ENCODE assay signal across 8 mouse cellular contexts in genomic region chr6:122304355-122304754, GRCm38 (mm10). TPM values are rescaled to one million over a fixed set of nuclear protein-coding genes. Genes with fewer than 3 reads are reported as not detected.
DNase-seq lines count a peak whose midpoint lies in the region; ATAC-seq and TF ChIP-seq lines count a peak whose summit lies in the region.

No protein-coding gene starts in this region.

- 33% methylated on average over 6 of the region's 6 CpGs for WGBS in kidney, embryonic 15.5 days
- WGBS in bone marrow, adult 2 months, result 37% methylated on average over 6 of the region's 6 CpGs
- WGBS in kidney, postnatal 0 days, result 37% methylated on average over 6 of the region's 6 CpGs
- WGBS in liver, embryonic 11.5 days, result 36% methylated on average over 6 of the region's 6 CpGs

- H3K4me1 ChIP-seq in kidney, embryonic 15.5 days, result no peaks in the 10 kb centered on the region
- no peaks in the 10 kb centered on the region for H3K4me1 ChIP-seq in bone marrow, adult 2 months (ENCODE audit: control insufficient read depth, insufficient read depth, low read length)
- H3K4me1 ChIP-seq in kidney, postnatal 0 days (replicated peaks; ENCODE audit: insufficient read depth, low read length), result no peaks in the 10 kb centered on the region
- H3K4me1 ChIP-seq in liver, embryonic 11.5 days (replicated peaks; ENCODE audit: control insufficient read depth, insufficient read depth, low read length), result peaks cover 4% of the 10 kb centered on the region; the same call in 1 of the 2 replicates

- no peak for ATAC-seq in kidney, embryonic 15.5 days (replicated peaks; ENCODE audit: low FRiP score)
- ATAC-seq in kidney, postnatal 0 days (replicated peaks; ENCODE audit: low FRiP score, low read depth), result no peak
- ATAC-seq in liver, embryonic 11.5 days (replicated peaks; ENCODE audit: low FRiP score), result no peak

- TF ChIP-seq CTCF in bone marrow, adult 2 months (IDR thresholded peaks at IDR 0.05; ENCODE audit: control insufficient read depth, insufficient read depth, low read length), result peak; percentile 75
- TF ChIP-seq CTCF in kidney, postnatal 0 days (IDR thresholded peaks at IDR 0.05; ENCODE audit: low read depth), result peak; percentile 87

- TF ChIP-seq POLR2A in bone marrow, adult 2 months (IDR thresholded peaks at IDR 0.05; ENCODE audit: borderline replicate concordance, control insufficient read depth, low read depth, low read length), result no peak

- no peak overlapping the region for H3K4me2 ChIP-seq in kidney, embryonic 15.5 days
- H3K4me2 ChIP-seq in kidney, postnatal 0 days (ENCODE audit: low read length), result no peak overlapping the region
- no peak overlapping the region for H3K4me2 ChIP-seq in liver, embryonic 11.5 days

- no peaks in the 10 kb centered on the region for H3K36me3 ChIP-seq in kidney, embryonic 15.5 days
- no peaks in the 10 kb centered on the region for H3K36me3 ChIP-seq in kidney, postnatal 0 days (ENCODE audit: insufficient read depth, low read length)
- no peaks in the 10 kb centered on the region for H3K36me3 ChIP-seq in liver, embryonic 11.5 days (ENCODE audit: control insufficient read depth, insufficient read depth, low read length)

- no peak overlapping the region for H3K27ac ChIP-seq in kidney, embryonic 15.5 days
- no peak overlapping the region for H3K27ac ChIP-seq in bone marrow, adult 2 months (ENCODE audit: control insufficient read depth, insufficient read depth, low read depth, low read length, poor library complexity)
- no peak overlapping the region for H3K27ac ChIP-seq in kidney, postnatal 0 days
- H3K27ac ChIP-seq in liver, embryonic 11.5 days (ENCODE audit: low read depth, low read length), result no peak overlapping the region

- H3K9me3 ChIP-seq in kidney, embryonic 15.5 days (replicated peaks), result no peaks in the 10 kb centered on the region
- H3K9me3 ChIP-seq in kidney, postnatal 0 days (replicated peaks; ENCODE audit: low read length), result no peaks in the 10 kb centered on the region
- H3K9me3 ChIP-seq in liver, embryonic 11.5 days (ENCODE audit: control insufficient read depth, low read length), result no peaks in the 10 kb centered on the region

- no peak overlapping the region for H3K9ac ChIP-seq in kidney, embryonic 15.5 days
- H3K9ac ChIP-seq in kidney, postnatal 0 days (ENCODE audit: low read depth, low read length), result no peak overlapping the region
- H3K9ac ChIP-seq in liver, embryonic 11.5 days (ENCODE audit: low read depth, low read length), result no peak overlapping the region

- H3K27me3 ChIP-seq in kidney, embryonic 15.5 days, result no peaks in the 10 kb centered on the region
- H3K27me3 ChIP-seq in kidney, postnatal 0 days (ENCODE audit: insufficient read depth, low read length), result no peaks in the 10 kb centered on the region
- H3K27me3 ChIP-seq in liver, embryonic 11.5 days (replicated peaks; ENCODE audit: control insufficient read depth, insufficient read depth, low read length), result no peaks in the 10 kb centered on the region

- peak; percentile 80 for DNase-seq in kidney, adult 18-20 months
- peak; percentile 39 to 80 for DNase-seq in frontal cortex, postnatal 14 days (ENCODE audit: low spot score in 2 of 2)
- peak; percentile 82 for DNase-seq in kidney, postnatal 0 days (ENCODE audit: low spot score)
- peak; percentile 62 for DNase-seq in liver, embryonic 11.5 days (ENCODE audit: low spot score)
- DNase-seq in right cerebral cortex, adult 18-20 months, result peak; percentile 66
- peak; percentile 18 to 65 for DNase-seq in urinary bladder, adult 18-20 months (ENCODE audit: low spot score in 2 of 2)

- H3K4me3 ChIP-seq in kidney, embryonic 15.5 days (replicated peaks), result no peak overlapping the region
- no peak overlapping the region for H3K4me3 ChIP-seq in bone marrow, adult 2 months (replicated peaks; ENCODE audit: control insufficient read depth, low read depth, low read length)
- H3K4me3 ChIP-seq in kidney, postnatal 0 days (replicated peaks; ENCODE audit: low read depth, low read length), result no peak overlapping the region
- H3K4me3 ChIP-seq in liver, embryonic 11.5 days (ENCODE audit: low read depth, low read length), result no peak overlapping the region

RNA-seq across cellular contexts. Expression of gene M6pr, which starts 4.2 kb away (rescaled TPM):
- polyA plus RNA-seq in kidney, embryonic 15.5 days (2015; fragmentation: Nextera tagmentation; extraction: Ambion mirVana), result 113 and 116 TPM in 2 replicates
- polyA plus RNA-seq in bone marrow, adult 2 months (2011; ENCODE audit: insufficient read depth, insufficient read length, low replicate concordance, missing spikeins), result 37.2 and 37.7 TPM in 2 replicates
- 130 and 138 TPM in 2 replicates for polyA plus RNA-seq in kidney, postnatal 0 days (2015; fragmentation: Nextera tagmentation; extraction: Ambion mirVana)
- polyA plus RNA-seq in liver, embryonic 11.5 days (2014; fragmentation: Nextera tagmentation; extraction: Ambion mirVana), result 154 and 168 TPM in 2 replicates

RNA-seq across cellular contexts. Expression of gene Klrg1, which starts 21.7 kb away (rescaled TPM):
- polyA plus RNA-seq in kidney, embryonic 15.5 days (2015; fragmentation: Nextera tagmentation; extraction: Ambion mirVana), result not detected in 2 replicates
- polyA plus RNA-seq in bone marrow, adult 2 months (2011; ENCODE audit: insufficient read depth, insufficient read length, low replicate concordance, missing spikeins), result not detected in 2 replicates
- polyA plus RNA-seq in kidney, postnatal 0 days (2015; fragmentation: Nextera tagmentation; extraction: Ambion mirVana), result 0.08 TPM in 1 of 2 replicates, not detected in the other
- polyA plus RNA-seq in liver, embryonic 11.5 days (2014; fragmentation: Nextera tagmentation; extraction: Ambion mirVana), result not detected in 2 replicates

RNA-seq across cellular contexts. Expression of gene Phc1, which starts 36.0 kb away (rescaled TPM):
- polyA plus RNA-seq in kidney, embryonic 15.5 days (2015; fragmentation: Nextera tagmentation; extraction: Ambion mirVana), result 18.1 and 21.1 TPM in 2 replicates
- 4.0 and 13.6 TPM in 2 replicates for polyA plus RNA-seq in bone marrow, adult 2 months (2011; ENCODE audit: insufficient read depth, insufficient read length, low replicate concordance, missing spikeins)
- 13.6 and 14.0 TPM in 2 replicates for polyA plus RNA-seq in kidney, postnatal 0 days (2015; fragmentation: Nextera tagmentation; extraction: Ambion mirVana)
- polyA plus RNA-seq in liver, embryonic 11.5 days (2014; fragmentation: Nextera tagmentation; extraction: Ambion mirVana), result 12.4 and 14.7 TPM in 2 replicates
